Mouse (Mus musculus): ENCODE data around the gene Thsd4. TPM values are rescaled to one million over a fixed set of nuclear protein-coding genes. Genes with fewer than 3 reads are reported as not detected.
"Not testable (repeated sequence)": the region's sequence is repeated elsewhere in the genome, so short reads cannot be mapped to it uniquely, and the experiment has no call there.

Gene Thsd4
- polyA plus RNA-seq, 1 experiment from 2014 or later: 1.2 TPM

DNA sequence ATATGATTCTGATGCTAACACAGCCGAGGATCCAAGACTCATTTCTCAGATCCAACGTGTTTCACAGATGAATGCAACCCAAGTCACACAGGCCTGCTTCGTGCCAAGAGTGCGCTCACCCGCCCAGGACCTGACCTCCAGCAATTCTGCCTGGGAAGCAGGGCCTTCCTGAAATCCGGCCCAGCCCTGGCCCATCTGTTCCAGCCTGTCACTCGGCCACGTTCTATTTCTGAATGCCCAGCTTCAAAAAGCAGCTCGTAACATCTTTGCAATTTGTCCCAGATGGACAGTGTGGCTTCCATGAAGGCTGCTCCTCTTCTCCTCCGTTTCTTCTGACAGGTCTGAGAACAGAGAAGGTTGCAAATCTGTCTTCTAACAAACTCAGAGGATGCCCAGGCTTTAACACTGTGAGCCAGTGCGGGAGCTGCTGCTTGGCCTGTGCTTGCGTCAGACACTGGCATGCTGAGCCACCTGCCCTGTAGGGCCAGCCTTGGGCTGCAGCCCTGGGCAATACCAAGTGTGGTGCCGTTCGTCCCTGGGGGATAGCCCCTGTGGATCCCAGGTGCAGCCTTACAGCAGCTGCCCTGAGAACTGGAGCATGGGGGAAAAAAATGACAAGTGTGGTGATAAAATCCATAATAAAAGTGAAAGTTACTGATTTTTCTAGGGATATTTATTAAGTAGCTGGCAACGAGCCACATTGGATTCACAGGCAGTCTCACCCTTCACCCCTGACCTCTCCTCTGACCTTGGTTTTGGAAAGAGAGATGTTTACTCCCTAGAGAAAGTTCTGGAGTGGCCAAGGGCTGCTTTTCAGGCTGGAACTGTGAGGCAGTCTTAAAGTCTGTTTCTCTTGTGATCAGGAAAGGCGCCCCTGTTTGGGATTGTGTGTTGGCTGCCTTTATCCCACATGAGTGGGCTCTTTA, 211.8 kb downstream of the Thsd4 start:
- DNase-seq (ENCODE audit: low spot score): no peak

DNA sequence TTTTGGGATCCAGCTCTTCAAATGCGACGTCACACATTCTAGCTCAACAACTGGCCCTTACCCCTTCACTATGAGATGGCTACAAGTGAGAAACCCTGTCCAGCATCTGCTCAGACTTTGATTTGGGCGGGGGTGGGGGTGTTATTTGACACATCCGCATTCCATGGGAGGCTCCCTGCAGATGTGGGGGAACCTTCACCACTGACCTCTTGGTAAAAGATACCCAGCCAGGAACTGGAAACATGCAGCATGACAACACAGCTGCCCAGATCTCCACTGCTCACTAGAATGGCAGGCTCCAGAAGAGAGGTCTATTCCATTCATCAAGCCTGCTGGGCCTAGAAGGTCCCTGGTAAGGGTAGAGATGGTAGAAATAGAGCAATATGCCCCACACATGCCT, 213.7 kb downstream of the Thsd4 start:
- DNase-seq (ENCODE audit: low spot score): no peak

DNA sequence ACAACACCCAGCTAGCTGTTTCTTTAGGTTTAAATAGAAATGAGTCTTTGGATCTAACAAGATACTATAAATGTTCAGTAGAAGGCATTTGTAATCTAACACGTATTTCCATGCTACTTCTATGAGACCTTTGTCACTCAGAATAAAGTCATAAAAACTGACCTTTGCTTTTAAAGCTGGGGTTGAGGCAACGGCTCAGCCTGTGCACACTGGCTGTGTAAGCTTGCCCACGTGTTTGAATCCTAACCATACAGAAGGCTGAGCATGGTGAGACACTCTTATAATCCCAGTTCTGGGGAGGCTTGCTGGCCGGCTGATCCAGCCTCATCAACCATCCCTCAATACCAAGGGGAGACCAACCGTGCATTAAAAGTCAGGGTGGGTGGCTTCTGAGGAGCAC, 214.4 kb downstream of the Thsd4 start:
- DNase-seq (ENCODE audit: low spot score): no peak

DNA sequence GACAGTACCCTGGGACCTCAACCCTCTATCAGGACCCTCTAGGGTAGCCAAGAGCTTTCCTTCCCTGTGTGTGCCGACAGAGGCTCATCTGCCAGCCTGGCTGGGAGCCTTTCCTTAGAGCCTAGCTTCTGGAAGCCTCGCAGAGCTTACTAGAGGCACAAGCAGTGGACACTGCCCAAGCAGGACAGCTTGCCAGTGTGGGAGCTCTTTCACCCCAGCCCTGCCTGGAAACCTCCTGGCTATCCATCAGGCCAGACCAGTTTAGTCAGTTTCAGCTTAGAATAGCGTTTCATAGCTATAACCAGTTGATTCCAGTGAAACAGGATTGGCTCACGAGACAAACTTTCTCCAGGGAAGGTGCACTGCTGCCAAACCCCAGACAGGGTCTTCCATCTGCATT, 215.6 kb downstream of the Thsd4 start:
- no peak for DNase-seq (ENCODE audit: low spot score)

DNA sequence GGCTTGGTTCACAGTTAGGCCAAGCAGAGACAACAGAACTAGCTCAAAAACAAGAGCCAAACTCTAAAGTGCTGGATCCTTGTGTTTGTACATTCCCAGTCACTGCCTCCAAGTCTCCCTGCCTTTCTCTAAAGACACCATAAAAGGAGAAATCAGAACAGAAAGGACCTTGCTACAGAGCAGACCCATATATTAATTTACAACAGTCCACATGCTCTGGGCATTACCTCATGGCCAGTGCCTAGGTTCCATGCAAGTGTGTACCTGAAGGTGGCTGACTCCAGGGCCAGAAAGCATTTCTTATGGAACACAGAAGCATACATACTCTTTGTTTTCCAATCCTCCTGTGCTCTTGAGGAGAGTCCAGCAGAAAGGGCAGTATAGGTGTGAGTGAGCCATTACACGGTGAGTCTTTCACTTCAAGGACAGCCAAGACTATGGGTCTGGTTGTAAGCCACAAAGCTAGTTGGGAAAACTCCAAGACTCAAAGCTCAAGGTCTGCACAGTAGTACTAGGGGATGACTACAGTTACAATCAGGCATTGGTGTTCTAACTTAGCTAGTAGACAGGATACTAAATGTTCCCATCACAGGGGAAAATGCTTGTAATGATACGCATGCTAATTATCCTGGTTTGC, 216.5 kb downstream of the Thsd4 start:
- no peak for DNase-seq (ENCODE audit: low spot score)

DNA sequence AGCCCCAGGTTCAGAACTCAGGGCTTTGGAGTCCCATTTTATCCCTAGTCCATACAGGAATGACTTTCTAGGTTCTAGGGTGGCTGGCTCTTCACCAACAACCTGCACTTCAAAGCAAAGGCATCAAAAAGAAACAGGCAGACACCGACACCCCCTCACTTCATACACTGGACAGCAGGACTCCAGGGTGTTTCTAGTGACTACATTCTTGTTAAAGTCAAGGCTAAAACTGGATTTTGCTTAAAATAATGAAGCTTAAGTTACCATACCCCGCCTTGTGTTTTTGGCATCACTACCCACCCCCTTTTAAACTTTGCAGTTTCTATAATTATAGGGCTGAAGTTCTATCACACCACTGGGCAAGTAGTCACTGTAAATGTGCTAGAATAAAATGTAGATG, 225.6 kb downstream of the Thsd4 start:
- no peak for DNase-seq (ENCODE audit: low spot score)

DNA sequence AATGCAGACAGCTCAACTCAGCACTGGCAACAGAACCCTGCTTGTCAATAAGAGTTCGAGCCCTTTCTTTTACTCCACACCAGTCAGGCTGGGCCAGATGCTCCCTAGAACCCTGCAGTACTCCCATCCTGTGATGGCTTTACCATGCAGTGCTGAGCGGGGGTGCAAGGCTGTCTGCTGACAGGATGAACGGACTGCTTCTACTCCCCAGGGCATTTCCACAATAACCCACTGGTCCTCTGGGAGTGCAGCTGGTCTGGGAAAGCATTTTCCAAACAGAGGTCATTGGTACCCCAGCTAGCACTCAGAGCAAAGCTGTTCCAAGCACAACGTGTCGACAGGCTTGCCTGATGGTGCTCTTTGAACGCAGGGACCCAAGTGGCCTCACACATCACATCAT, 226.6 kb downstream of the Thsd4 start:
- no peak for DNase-seq (ENCODE audit: low spot score)

DNA sequence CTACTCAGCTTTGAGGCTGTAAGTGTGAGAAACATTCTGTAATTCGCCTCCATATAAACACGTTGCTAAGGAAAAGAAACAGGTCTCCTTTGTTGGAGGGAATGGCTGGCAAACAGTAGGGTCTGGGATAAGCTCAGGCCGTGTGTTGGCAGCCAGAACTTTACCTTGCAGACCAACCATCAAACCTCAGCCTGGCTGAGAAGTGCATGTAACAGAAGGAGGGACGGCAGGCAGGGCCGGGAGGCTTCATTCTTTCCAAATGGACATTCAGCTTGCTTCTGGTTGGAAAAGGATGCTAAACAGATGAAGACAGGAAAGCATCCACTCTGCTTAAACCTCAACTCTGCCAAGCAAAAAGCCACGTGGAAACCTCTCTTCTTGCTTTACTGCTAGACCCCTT, 228.7 kb downstream of the Thsd4 start:
- no peak for DNase-seq (ENCODE audit: low spot score)

DNA sequence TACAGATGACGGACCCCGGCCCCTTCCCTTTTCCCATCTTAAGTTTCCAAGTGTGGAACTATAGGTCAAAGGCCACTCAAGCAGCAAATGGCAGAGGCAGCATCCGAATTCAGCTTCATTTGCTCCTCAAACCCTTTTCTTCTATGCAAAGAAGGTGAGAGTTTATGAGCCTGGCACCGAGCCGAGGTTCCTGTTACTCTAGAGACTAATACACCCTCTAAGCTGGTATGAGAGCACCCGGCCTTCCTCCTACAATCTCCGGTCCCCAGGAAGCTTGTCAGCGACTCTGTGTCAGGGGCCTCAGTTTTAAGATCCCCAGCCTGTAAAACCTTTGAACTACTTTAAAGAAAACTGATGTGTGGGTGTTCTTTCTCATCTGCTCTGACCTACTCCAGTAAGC, 231.1 kb downstream of the Thsd4 start:
- DNase-seq (ENCODE audit: low spot score): no peak

DNA sequence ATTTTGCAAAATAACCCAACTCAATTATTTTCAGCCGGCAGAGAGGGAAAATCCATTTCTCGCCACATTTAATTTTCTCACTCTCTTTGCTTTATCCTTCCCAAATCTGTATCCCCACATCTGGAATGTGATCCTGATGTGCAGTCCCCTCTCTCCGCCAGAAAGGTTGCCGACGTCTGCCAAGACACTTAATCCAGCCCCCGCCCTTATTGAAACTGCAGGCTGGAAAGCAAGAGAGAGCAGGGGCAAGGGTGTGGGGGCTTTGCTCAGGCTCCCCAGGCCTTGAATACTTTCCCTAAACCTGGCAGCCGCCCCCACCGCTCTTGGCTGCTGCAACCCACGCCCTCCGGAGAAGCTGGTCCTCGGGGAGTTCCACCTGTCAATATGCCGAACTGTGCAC, 233.1 kb downstream of the Thsd4 start:
- DNase-seq (ENCODE audit: low spot score): no peak

DNA sequence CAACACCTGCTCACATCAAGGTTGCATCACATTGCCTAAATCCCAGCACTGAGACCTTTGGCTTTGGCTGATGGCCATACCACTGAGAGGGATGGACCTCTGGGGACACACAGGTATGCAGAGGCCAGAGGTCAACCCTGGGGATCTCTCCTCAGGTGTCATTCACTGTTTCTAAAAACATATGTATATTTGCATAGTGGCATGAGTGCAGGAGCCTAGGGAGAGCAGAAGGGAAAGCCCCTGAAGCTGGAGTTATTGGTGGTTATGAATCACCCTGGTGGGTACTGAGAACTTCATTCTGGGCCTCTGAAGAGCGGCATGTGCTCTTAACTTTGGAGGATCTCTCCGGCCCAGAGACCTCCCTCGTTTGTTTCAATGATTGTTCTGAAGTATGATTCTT, 235.5 kb downstream of the Thsd4 start:
- no peak for DNase-seq (ENCODE audit: low spot score)

DNA sequence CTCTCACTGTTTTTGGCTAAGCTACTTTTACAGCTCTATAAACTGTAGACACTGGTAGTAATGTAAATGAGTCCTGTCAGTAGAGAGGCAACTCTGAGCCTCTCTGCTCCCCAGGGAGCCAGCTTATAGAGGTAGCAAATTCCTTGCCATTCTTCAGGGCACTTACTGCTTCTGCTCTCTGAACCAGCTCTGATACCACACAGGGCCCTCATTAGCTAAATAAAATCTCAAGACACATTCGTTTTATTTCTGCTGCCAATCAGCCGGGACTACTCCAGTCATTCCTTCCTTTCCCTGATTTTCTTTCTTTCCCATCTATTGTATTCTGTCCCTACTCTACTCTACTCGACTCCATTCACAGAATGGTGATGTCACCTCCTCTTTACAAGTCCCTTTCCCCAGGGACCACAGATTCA, 236.8 kb downstream of the Thsd4 start:
- no peak for DNase-seq (ENCODE audit: low spot score)

DNA sequence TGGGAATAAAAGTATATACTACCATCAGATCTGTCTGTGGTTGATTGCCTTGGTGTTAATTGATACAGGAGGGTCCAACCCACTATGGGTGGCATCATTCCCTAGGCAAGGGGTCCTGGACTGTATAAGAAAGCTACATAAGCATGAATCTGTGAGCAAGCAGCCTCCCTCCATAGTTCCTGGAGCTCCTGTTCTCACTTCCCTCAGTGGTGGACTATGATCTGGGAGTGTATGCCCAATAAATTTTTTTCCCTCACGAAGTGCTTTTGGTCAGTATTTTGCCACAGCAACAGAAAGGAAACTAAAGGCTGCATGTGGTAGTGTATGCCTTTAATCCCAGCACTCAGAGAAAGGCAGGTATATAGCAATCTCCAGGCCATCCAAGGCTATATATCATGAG, 237.5 kb downstream of the Thsd4 start:
- no peak for DNase-seq (ENCODE audit: low spot score)

DNA sequence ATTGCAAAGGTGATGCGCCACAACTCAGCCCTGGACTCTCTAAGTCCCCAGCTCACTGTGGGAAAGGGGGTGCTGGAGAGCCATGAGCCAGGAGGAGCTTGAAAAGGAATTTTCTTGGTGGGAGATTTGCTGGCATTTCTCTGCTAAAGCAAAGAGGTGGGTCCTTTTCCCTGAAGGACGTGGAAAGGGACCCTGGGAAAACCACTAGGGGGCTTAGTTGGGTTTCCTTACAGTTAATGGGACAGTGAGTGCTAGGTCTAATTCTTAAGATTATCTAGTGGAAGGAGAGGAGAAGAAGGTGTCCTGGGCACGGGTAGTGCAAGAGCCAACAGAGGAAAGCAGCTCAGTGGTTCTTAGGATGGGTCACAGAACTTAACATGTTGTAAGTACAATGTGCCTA, 238.3 kb downstream of the Thsd4 start:
- no peak for DNase-seq (ENCODE audit: low spot score)

DNA sequence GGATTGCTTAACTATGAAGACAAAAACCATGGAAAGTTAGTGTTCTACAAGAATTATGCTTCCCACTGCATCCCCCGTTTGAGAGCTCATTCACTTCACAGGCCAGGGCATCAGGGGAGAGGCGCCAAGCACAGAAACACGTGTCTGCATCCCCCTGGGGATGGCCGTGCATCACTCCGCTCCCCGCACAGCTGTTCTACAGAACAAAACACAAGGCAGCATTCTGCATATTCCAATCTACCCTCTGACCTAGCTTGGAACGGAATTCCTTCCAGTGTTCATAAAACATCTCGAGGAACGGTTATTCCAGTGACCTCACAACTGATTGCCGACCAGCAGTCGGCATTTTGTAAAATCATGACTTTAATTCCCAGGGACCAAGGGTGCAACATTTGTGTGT, 240.6 kb downstream of the Thsd4 start:
- no peak for DNase-seq (ENCODE audit: low spot score)

DNA sequence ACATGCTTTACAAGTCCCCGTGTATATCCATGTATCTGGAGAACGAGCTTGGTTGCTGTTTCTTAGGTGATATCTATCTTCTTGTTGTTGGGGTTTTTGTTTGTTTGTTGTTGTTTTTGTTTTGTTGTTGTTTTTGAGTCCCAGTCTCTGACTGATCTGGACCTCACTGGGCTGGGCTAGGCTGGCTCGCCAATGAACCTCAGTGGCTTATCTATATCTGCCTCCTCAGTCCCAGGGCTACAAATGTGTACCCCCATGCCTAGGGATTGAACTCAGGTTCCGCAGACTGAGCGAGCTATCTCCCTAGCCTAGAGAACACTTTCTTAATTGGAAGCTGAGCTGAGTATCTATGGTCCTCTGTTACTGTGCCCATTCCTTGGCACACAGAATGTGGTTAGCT, 241.1 kb downstream of the Thsd4 start:
- DNase-seq (ENCODE audit: low spot score): no peak

DNA sequence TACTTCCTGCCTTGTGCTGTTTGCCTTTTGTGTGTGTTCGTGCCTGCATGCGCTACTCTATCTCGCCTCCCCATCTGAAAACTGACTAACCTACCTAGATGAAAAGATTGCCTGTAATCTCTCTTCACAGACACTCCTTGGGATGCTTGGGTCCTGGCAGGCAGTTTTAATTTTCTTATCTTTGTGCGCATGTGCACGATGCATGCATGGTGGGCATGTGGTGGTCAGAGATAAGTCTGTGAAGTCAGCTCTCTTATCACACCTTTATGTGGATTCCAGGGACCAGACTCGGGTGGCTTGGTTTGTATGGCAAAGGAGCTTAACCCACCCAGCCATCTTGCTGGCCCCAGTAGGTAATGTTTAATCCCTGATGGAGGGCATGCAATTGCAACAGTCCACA, 242.3 kb downstream of the Thsd4 start:
- no peak for DNase-seq (ENCODE audit: low spot score)

DNA sequence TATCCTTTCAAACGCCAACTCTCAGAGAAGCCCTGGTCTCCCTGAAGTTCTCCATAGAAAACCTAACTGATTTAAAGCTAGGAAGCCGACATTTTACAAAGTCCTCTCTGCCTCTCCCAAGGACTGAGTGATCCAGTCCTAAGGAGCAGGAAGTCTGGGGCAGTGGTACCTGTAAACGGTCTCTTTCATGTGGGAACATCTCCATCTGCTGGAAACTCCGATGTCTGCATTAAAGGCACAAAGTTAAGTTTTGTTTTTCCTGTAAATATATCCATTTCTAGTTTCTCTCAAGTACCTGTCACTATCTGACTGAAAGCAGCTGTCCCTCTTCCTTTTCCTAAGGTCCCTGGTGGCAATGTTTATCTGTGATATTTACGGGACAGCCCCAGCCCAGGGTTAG, 245.5 kb downstream of the Thsd4 start:
- no peak for DNase-seq (ENCODE audit: low spot score)

DNA sequence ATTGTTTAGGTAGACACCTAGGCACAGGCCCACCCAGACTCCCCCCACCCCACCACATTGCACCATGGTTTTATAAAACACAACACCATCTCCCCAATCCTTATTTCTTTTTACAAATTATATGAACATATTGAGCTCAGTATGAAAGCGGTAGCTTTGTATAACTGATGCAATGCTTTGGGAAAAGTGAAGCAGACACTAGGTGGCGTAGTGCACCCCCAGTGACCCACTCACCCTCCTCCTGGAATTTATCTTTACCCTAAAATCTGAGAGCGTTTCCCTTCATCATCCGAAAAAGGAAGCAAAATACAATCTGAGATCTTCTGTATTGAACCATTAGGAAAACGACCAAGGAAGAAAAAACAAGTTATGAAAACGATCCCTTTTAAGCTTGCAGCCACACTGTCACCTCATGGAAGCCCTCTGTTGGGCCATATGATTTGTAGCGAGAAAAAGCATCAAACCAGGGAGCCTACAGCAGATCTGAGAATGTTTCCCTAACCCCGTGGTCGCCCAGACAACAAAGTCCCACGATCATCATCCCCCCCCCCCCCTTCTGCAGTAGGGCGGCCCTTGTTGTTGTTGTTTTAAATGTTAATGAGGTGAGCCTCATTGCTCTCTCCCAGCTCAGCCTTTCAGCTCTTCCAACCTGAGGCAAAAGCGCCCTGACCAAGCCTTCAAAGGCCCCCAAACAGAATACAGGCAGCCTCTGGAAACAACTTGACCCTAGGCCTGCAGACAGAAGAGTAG, 246.3 kb downstream of the Thsd4 start:
- DNase-seq (ENCODE audit: low spot score): no peak

DNA sequence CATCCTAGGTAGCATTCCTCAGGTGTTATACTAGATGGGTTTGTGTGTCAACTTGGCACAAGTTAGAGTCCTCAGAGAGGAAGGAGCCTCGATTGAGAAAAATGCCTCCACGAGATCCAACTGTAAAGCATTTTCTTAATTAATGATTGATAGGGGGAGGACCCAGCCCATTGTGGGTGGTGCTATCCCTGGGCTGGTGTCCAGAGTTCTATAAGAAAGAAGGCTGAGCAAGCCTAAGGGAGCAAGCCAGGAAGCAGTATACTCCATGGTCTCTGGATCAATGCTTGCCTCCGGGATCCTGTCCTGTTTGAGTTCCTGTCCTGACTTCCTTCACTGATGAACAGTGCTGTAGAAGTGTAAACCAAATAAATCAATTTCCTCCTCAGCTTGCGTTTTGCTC, 247.3 kb downstream of the Thsd4 start:
- DNase-seq (ENCODE audit: low spot score): no peak

DNA sequence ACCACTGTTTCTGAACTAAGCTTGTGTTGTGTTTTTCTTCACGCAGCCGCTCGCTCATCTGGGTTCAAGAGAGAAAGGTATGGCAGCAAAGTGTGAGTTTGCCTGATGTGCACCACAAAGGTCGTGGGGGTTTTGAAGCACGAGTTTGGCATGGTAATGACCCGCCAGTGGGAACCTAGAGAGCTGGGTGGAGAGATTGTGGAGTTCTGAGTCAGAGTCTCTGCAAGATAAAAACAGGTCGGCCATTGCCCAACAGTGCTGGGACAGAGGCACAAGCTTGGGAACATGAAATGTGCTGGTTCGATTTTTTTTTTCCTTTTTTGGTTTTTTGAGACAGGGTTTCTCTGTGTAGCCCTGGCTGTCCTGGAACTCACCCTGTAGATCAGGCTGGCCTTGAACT, 249.5 kb downstream of the Thsd4 start:
- DNase-seq (ENCODE audit: low spot score): not testable (repeated sequence)

DNA sequence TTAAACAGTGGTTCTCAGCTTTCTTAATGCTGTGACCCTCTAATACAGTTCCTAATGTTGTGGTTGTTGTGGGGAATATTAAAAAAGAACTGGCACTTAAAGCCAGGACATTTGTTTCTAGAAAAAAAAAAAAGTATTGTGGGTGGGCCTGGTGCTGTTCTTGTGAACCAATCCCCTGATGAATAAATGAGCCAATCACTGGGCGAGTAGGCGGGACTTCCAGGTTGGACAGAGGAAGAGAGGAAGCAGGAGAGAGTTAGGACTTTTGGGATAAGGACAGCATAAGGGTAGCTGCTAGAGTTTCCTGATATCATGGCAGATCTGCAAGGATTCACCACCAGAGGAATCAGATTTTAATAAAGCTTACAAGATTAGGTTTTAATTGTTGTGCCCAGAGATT, 249.9 kb downstream of the Thsd4 start:
- DNase-seq (ENCODE audit: low spot score): no peak
